Mouse (Mus musculus) intestine, embryonic 16.5 days (tissue): ENCODE measurements at regions not wholly inside any gene's neighbourhood (a gene's known extent, or its start where the extent isn't known, plus 50 kb on each side); places are given as distances from the start of the nearest gene placed in this dataset.

Experiments
- ATAC-seq: fragments of 200-750 bp; cut with Nextera tagmentation; 2 replicates; pipeline ENCODE4 v1.8.0; 2017; ENCODE audit warnings: moderate TSS enrichment, moderate library complexity
- H3K27ac ChIP-seq: fragments of 300-500 bp; sonication (generic); 2 replicates; pipeline ENCODE4 v1.5.1; 2014; ENCODE audit warnings: mild to moderate bottlenecking, low read length
- H3K27me3 ChIP-seq: fragments of 300-500 bp; sonication (generic); replicated peaks from 2 replicates; pipeline ENCODE4 v1.6.1; 2014; ENCODE audit warnings: low read length, control low read depth, mixed read lengths; ENCODE audit not compliant: control insufficient read depth, insufficient read depth
- H3K36me3 ChIP-seq: fragments of 300-500 bp; sonication (generic); 2 replicates; pipeline ENCODE4 v1.6.1; 2014; ENCODE audit warnings: low read length, control low read depth; ENCODE audit not compliant: control insufficient read depth, insufficient read depth
- H3K4me1 ChIP-seq: fragments of 300-500 bp; sonication (generic); 2 replicates; pipeline ENCODE4 v1.6.1; 2014; ENCODE audit warnings: low read length, control low read depth, mixed read lengths; ENCODE audit not compliant: control insufficient read depth, insufficient read depth
- H3K4me2 ChIP-seq: fragments of 300-500 bp; sonication (generic); 2 replicates; pipeline ENCODE4 v1.6.1; 2014; ENCODE audit warnings: low read depth, low read length, control low read depth
- H3K4me3 ChIP-seq: fragments of 300-500 bp; sonication (generic); 2 replicates; pipeline ENCODE4 v1.5.1; 2014; ENCODE audit warnings: mild to moderate bottlenecking, low read length
- H3K9ac ChIP-seq: fragments of 300-500 bp; sonication (generic); 2 replicates; pipeline ENCODE4 v1.6.1; 2014; ENCODE audit warnings: low read depth, low read length
- H3K9me3 ChIP-seq: fragments of 300-500 bp; sonication (generic); 2 replicates; pipeline ENCODE4 v1.6.1; 2016; ENCODE audit warnings: low read length, control low read depth; ENCODE audit not compliant: control insufficient read depth
- WGBS: fragments of 180-500 bp; shearing (Covaris S2); extraction: QIAGEN DNeasy Blood & Tissue Kit; methylation state at CpG from one replicate; pipeline ENCODE4 v1.1.7; 2014; 5-methylcytosine and 5-hydroxymethylcytosine counted together

DNA sequence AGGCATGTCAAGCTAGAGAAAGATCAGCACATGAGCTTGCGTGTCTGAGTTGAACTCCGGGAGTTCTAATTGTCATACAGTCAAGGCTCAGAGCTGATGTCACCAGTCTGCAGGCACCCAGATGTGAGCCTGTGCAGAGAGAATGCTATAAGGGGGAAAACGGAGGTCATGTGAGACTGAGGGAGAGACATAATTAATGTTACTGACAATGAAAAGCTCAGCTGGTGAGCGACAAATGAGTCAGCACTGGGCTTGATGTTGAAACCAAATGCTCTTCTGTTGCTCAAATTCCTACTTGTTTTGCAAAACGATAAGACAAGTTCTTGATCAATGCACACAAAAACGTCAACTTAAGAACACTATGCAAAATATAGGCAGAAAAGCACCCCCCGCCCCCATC, 116.1 kb upstream of the Cpeb2 start:
- Histone ChIP-seq H3K4me1 (no peaks in the 10 kb centered on the region), H3K9ac (no peak overlapping the region), H3K4me2 (no peak overlapping the region), H3K9me3 (no peaks in the 10 kb centered on the region), H3K36me3 (no peaks in the 10 kb centered on the region), H3K27ac (no peak overlapping the region), H3K4me3 (no peak overlapping the region), H3K27me3 (no peaks in the 10 kb centered on the region)
- WGBS = 66% methylated on average over 7 of the region's 7 CpGs
- ATAC-seq = no peak

- WGBS = 83% methylated on average over 2 of the region's 2 CpGs
- Histone ChIP-seq H3K4me1 (no peaks in the 10 kb centered on the region), H3K27me3 (no peaks in the 10 kb centered on the region), H3K9ac (no peak overlapping the region), H3K4me2 (no peak overlapping the region), H3K4me3 (no peak overlapping the region), H3K36me3 (no peaks in the 10 kb centered on the region), H3K27ac (no peak overlapping the region), H3K9me3 (no peaks in the 10 kb centered on the region)
- ATAC-seq = no peak
Observed at GRCm38 (mm10) chr5:43121065-43121464, 111.9 kb upstream of the Cpeb2 start.

DNA sequence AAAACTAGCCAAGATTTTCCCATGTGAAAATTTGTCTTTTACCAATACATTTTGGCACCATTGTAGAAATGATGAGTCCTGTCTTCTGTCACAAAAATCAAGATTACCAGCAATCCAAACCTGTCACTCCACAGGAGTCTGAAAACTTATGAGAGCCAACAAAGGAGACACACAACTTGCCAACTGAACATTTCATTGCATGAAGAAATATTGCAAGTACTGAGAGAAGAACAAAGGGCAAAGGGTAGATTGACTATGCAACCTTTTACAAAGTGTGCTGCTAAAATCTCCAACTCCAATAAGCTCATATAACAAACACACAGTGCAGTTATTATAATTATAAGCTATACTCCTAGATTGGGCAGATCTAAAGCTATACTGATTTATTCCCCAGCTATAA, 108.7 kb upstream of the Cpeb2 start:
- Histone ChIP-seq H3K36me3 (no peaks in the 10 kb centered on the region), H3K27ac (no peak overlapping the region), H3K4me3 (no peak overlapping the region), H3K9ac (no peak overlapping the region), H3K4me1 (no peaks in the 10 kb centered on the region), H3K27me3 (no peaks in the 10 kb centered on the region), H3K9me3 (no peaks in the 10 kb centered on the region), H3K4me2 (no peak overlapping the region)
- no peak for ATAC-seq

- no peaks in the 10 kb centered on the region for H3K36me3 ChIP-seq
- H3K4me1 ChIP-seq = no peaks in the 10 kb centered on the region
- H3K4me2 ChIP-seq = no peak overlapping the region
- no peaks in the 10 kb centered on the region for H3K27me3 ChIP-seq
- H3K27ac ChIP-seq = no peak overlapping the region
- H3K9ac ChIP-seq = no peak overlapping the region
- no peak overlapping the region for H3K4me3 ChIP-seq
- WGBS = 86% methylated on average over 3 of the region's 3 CpGs
- H3K9me3 ChIP-seq = no peaks in the 10 kb centered on the region
- ATAC-seq = no peak
Observed at GRCm38 (mm10) chr5:43125774-43126536, 107.0 kb upstream of the Cpeb2 start.

DNA sequence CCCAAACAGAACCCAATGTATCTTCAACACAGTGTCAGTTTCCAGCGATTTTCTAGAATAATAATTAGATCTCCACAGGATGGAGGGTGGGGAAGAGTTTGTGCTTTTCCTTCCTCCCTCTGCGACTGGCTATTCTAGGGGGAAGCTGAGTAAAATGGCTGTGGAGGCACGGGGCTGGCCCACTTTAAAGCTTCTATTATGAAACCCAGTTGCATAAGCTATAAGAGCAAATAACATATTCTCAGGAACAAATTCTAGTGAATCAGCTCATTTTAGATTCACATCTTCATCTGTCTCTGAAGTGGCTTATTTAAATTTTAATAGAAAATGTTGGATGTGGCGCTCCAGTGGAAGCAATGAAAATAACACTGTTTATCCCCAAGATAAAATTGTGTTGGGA, 102.6 kb upstream of the Cpeb2 start:
- 71% methylated on average over 4 of the region's 4 CpGs for WGBS
- no peaks in the 10 kb centered on the region for H3K9me3 ChIP-seq
- H3K4me3 ChIP-seq = no peak overlapping the region
- H3K36me3 ChIP-seq = no peaks in the 10 kb centered on the region
- no peak overlapping the region for H3K4me2 ChIP-seq
- no peaks in the 10 kb centered on the region for H3K4me1 ChIP-seq
- no peak for ATAC-seq
- H3K9ac ChIP-seq = no peak overlapping the region
- no peaks in the 10 kb centered on the region for H3K27me3 ChIP-seq
- no peak overlapping the region for H3K27ac ChIP-seq

DNA sequence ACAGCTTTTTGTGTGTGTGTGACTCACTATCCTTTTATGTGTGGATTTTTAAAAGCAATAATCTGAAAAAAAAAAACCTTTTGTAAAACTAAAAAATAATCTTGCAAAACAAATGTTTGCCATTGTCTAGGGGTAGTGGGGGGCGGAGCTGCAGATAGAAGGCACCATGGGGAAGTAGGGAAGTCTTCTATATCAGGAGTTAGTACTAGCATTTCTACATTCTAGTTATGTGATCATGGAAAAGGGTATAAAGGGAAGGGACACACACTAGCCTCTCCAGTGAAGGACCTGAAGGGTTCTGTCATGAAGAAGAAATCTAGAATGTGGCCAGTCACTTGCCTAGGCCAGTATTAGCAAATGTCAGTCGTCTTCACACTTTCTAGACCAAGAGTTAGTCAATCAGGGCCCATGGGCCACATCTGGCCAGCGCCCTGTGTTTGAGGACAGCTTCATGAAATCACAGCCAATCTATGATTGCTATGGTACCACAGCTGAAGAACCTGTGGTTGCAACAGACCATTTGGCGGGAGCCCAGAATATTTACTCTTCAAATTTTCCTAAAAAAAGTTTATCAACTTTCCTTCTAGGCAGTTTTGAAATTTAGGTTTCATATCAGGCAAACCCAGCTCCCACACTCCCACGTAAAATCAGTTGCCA, 101.9 kb upstream of the Cpeb2 start:
- no peak overlapping the region for H3K4me3 ChIP-seq
- no peak overlapping the region for H3K9ac ChIP-seq
- no peak for ATAC-seq
- no peaks in the 10 kb centered on the region for H3K9me3 ChIP-seq
- WGBS = 87% methylated on average over 5 of the region's 5 CpGs
- no peaks in the 10 kb centered on the region for H3K27me3 ChIP-seq
- H3K27ac ChIP-seq = no peak overlapping the region
- H3K4me1 ChIP-seq = no peaks in the 10 kb centered on the region
- H3K4me2 ChIP-seq = no peak overlapping the region
- no peaks in the 10 kb centered on the region for H3K36me3 ChIP-seq

DNA sequence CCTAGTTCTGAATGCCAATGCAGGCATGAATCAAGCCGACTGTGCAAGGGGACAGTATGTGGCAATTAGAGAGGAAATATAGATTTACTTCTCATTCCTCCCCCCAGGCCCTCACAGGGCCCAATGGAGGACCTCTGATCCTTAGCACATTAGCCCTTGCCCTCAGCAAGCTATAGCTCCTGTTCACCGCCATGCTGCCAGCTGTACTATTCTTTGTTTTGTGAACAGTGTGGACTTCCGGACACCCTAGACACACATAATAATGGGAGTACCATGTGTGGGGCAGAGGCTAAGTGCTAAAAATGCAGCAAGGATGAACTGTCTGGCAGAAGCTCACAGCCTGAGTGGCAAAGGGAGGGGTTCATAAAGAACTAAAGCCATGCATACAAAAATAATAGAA, 99.3 kb upstream of the Cpeb2 start:
- Histone ChIP-seq H3K9me3 (no peaks in the 10 kb centered on the region), H3K36me3 (no peaks in the 10 kb centered on the region), H3K27me3 (no peaks in the 10 kb centered on the region), H3K4me3 (no peak overlapping the region), H3K4me1 (no peaks in the 10 kb centered on the region), H3K4me2 (no peak overlapping the region), H3K9ac (no peak overlapping the region), H3K27ac (no peak overlapping the region)
- 85% methylated on average over 3 of the region's 3 CpGs for WGBS
- ATAC-seq = no peak

- no peak overlapping the region for H3K4me2 ChIP-seq
- H3K9ac ChIP-seq = no peak overlapping the region
Observed at GRCm38 (mm10) chr5:43136142-43136541, 96.8 kb upstream of the Cpeb2 start.

GRCm38 (mm10) chr5:43137777-43138176, 95.2 kb upstream of the Cpeb2 start:
- Histone ChIP-seq H3K9me3 (no peaks in the 10 kb centered on the region), H3K4me3 (no peak overlapping the region), H3K9ac (no peak overlapping the region), H3K4me2 (no peak overlapping the region), H3K27me3 (no peaks in the 10 kb centered on the region), H3K4me1 (no peaks in the 10 kb centered on the region), H3K27ac (no peak overlapping the region), H3K36me3 (no peaks in the 10 kb centered on the region)
- no peak for ATAC-seq
- 73% methylated on average over 5 of the region's 5 CpGs for WGBS

More at GRCm38 (mm10) chr5:43136142-43136541, 96.8 kb upstream of the Cpeb2 start:
- Histone ChIP-seq H3K9me3 (no peaks in the 10 kb centered on the region), H3K4me3 (no peak overlapping the region), H3K27ac (no peak overlapping the region), H3K4me1 (no peaks in the 10 kb centered on the region), H3K36me3 (no peaks in the 10 kb centered on the region), H3K27me3 (no peaks in the 10 kb centered on the region)
- ATAC-seq = no peak
- 86% methylated on average over 4 of the region's 4 CpGs for WGBS
